Mouse (Mus musculus) CH12.LX (cell line): ENCODE data around the gene Map3k11. TPM values are rescaled to one million over a fixed set of nuclear protein-coding genes. Genes with fewer than 3 reads are reported as not detected.

Experiments used
- DNase-seq: peaks from one replicate; pipeline ENCODE4 v3.0.0-alpha.2; 2013; ENCODE audit errors: extremely low read depth
- H3K27ac ChIP-seq: 2 replicates; pipeline ENCODE4 v1.5.1; 2012; ENCODE audit warnings: low read depth, mild to moderate bottlenecking, control low read depth, moderate library complexity; ENCODE audit not compliant: insufficient read depth
- H3K27me3 ChIP-seq: replicated peaks from 2 replicates; pipeline ENCODE3; 2012; ENCODE audit warnings: inconsistent platforms
- H3K36me3 ChIP-seq, 2 experiments: replicated peaks in 1 of 2; 2 replicates each; pipeline versions ENCODE3 to v1.6.1; 2012; ENCODE audit warnings: inconsistent platforms in 1 of 2, low read length in 1 of 2, mild to moderate bottlenecking in 1 of 2, mixed read lengths in 1 of 2, moderate library complexity in 1 of 2; ENCODE audit not compliant: control insufficient read depth in 1 of 2, insufficient read depth in 1 of 2
- H3K4me1 ChIP-seq, 2 experiments: 2 replicates each; pipeline ENCODE4 v1.6.1; 2012; ENCODE audit warnings: inconsistent platforms in 1 of 2, moderate library complexity in 1 of 2; ENCODE audit not compliant: insufficient read depth in 2 of 2, control insufficient read depth in 1 of 2
- H3K4me2 ChIP-seq: 2 replicates; pipeline ENCODE4 v1.6.1; 2012; ENCODE audit warnings: low read depth, mild to moderate bottlenecking, control low read depth; ENCODE audit not compliant: poor library complexity, insufficient read depth, severe bottlenecking
- H3K4me3 ChIP-seq, 3 experiments: fragments of 150-350 bp in 1 of 3; sonication (generic) in 1 of 3; replicated peaks in 1 of 3; 2 replicates each; pipeline versions ENCODE3 to v1.5.1; 2011 to 2012; ENCODE audit warnings: low read depth in 2 of 3, low read length in 2 of 3, mild to moderate bottlenecking in 2 of 3, moderate library complexity in 2 of 3, control low read depth in 1 of 3, improper control_type of control experiment in 1 of 3, inconsistent platforms in 1 of 3, mixed read lengths in 1 of 3; ENCODE audit not compliant: poor library complexity in 1 of 3
- H3K79me2 ChIP-seq: replicated peaks from 2 replicates; pipeline ENCODE4 v1.6.1; 2012; ENCODE audit warnings: mild to moderate bottlenecking, moderate library complexity; ENCODE audit not compliant: control insufficient read depth, poor library complexity, insufficient read depth, severe bottlenecking; ENCODE audit errors: extremely low read depth
- H3K9ac ChIP-seq: 2 replicates; pipeline ENCODE4 v1.6.1; 2012; ENCODE audit warnings: low read depth, mild to moderate bottlenecking, control low read depth, moderate library complexity; ENCODE audit not compliant: insufficient read depth
- H3K9me3 ChIP-seq: replicated peaks from 2 replicates; pipeline ENCODE3; 2012; ENCODE audit warnings: low read length, inconsistent platforms, mixed read lengths
- BHLHE40 ChIP-seq: IDR thresholded peaks from 2 replicates; pipeline ENCODE4 v1.6.1; 2011; ENCODE audit warnings: mild to moderate bottlenecking, low read depth, low read length, improper control_type of control experiment
- CHD2 ChIP-seq: IDR thresholded peaks from 2 replicates; pipeline ENCODE4 v1.6.1; 2011; ENCODE audit warnings: low read length, improper control_type of control experiment
- E2F4 ChIP-seq: IDR thresholded peaks from 2 replicates; pipeline ENCODE4 v1.6.1; 2011; ENCODE audit warnings: low read depth, low read length, improper control_type of control experiment; ENCODE audit not compliant: insufficient replicate concordance
- ELF1 ChIP-seq: IDR thresholded peaks from 2 replicates; pipeline ENCODE4 v1.6.1; 2014; ENCODE audit warnings: low read depth, mild to moderate bottlenecking, inconsistent platforms, low read length, improper control_type of control experiment
- ETS1 ChIP-seq: conservative IDR thresholded peaks from 2 replicates; pipeline ENCODE4 v1.6.1; 2012; ENCODE audit warnings: low read depth, mild to moderate bottlenecking, inconsistent platforms, low read length, improper control_type of control experiment, moderate library complexity
- MEF2A ChIP-seq: IDR thresholded peaks from 2 replicates; pipeline ENCODE4 v1.6.1; 2014; ENCODE audit warnings: low read depth, mild to moderate bottlenecking, inconsistent platforms, low read length, improper control_type of control experiment, borderline replicate concordance
- MXI1 ChIP-seq: IDR thresholded peaks from 2 replicates; pipeline ENCODE4 v1.6.1; 2011; ENCODE audit warnings: mild to moderate bottlenecking, low read depth, low read length, improper control_type of control experiment
- NELFE ChIP-seq: IDR thresholded peaks from 2 replicates; pipeline ENCODE4 v1.6.1; 2011; ENCODE audit warnings: low read depth, low read length, improper control_type of control experiment
- NRF1 ChIP-seq: IDR thresholded peaks from 2 replicates; pipeline ENCODE4 v1.6.1; 2014; ENCODE audit warnings: low read depth, mild to moderate bottlenecking, inconsistent platforms, low read length, improper control_type of control experiment, moderate library complexity
- POLR2AphosphoS2 ChIP-seq: IDR thresholded peaks from 2 replicates; pipeline ENCODE4 v1.6.1; 2011; ENCODE audit warnings: low read depth, low read length, improper control_type of control experiment
- RAD21 ChIP-seq: IDR thresholded peaks from 2 replicates; pipeline ENCODE4 v1.6.1; 2011; ENCODE audit warnings: low read depth, mild to moderate bottlenecking, low read length, improper control_type of control experiment, moderate library complexity
- SMC3 ChIP-seq: IDR thresholded peaks from 2 replicates; pipeline ENCODE4 v1.6.1; 2011; ENCODE audit warnings: low read depth, low read length, improper control_type of control experiment
- TCF12 ChIP-seq: IDR thresholded peaks from 2 replicates; pipeline ENCODE4 v1.6.1; 2014; ENCODE audit warnings: low read depth, mild to moderate bottlenecking, inconsistent platforms, low read length, improper control_type of control experiment
- USF2 ChIP-seq: conservative IDR thresholded peaks from 2 replicates; pipeline ENCODE4 v1.6.1; 2011; ENCODE audit warnings: low read depth, low read length, improper control_type of control experiment
- ZC3H11A ChIP-seq: IDR thresholded peaks from 2 replicates; pipeline ENCODE4 v1.6.1; 2012; ENCODE audit warnings: low read depth, mild to moderate bottlenecking, inconsistent platforms, low read length, improper control_type of control experiment
- ZNF384 ChIP-seq: IDR thresholded peaks from 2 replicates; pipeline ENCODE4 v1.6.1; 2012; ENCODE audit warnings: low read depth, low read length, improper control_type of control experiment, inconsistent platforms
- dilution Hi-C: fragments of 300-500 bp; cut with MboI; formaldehyde crosslinking; loops from 2 replicates; pipeline ENCODE4 v1.14.3; 2020; ENCODE audit warnings: low sequenced_read_pairs; ENCODE audit not compliant: extremely low pct_unique_long_range_greater_than_20kb, extremely low pct_ligation_motif_present
- in situ Hi-C: fragments of 300-500 bp; cut with MboI; formaldehyde crosslinking; loops from 3 replicates; pipeline ENCODE4 v1.14.3; 2019; ENCODE audit warnings: low sequenced_read_pairs, low pct_ligation_motif_present, low pct_unique_long_range_greater_than_20kb, mixed read lengths
- polyA plus RNA-seq: library from polyadenylated mRNA; unstranded; fragments of >175 nt; gene quantifications from 2 replicates; pipeline ENCODE4 v1.2.1, GENCODE M21; 2012; ENCODE audit warnings: low read depth; ENCODE audit not compliant: insufficient read length
- total RNA-seq, 2 experiments: library from RNA; depleted of rRNA; stranded (reverse); fragments of 300-350 nt in 1 of 2; fragments of >200 nt in 1 of 2; gene quantifications; 2 replicates each; pipeline ENCODE4 v1.2.3; 2012 to 2014

Map3k11 gene
- total and polyA plus RNA-seq, 3 experiments = 6.0 to 16.0 (median 13.5) TPM

DNA sequence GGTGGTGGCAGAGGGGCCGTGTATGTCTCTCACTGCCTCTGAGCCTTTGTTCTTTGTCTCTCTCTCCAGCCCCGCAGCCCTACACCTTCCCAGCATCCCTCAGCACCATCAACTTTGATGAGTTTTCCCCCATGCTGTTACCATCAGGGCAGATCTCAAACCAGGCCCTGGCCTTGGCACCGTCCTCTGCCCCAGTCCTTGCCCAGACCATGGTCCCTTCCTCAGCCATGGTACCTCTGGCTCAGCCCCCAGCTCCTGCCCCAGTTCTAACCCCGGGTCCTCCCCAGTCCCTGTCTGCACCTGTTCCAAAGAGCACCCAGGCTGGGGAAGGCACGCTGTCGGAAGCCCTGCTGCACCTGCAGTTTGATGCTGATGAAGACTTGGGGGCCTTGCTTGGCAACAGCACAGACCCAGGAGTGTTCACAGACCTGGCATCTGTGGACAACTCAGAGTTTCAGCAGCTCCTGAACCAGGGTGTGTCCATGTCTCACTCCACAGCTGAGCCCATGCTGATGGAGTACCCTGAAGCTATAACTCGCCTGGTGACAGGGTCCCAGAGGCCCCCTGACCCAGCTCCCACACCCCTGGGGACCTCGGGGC lies 41.7 kb upstream of the Map3k11 start:
- dilution Hi-C loops = no loop called here
- H3K9me3 ChIP-seq = no peaks in the 10 kb centered on the region
- TF ChIP-seq SMC3 (no peak), NELFE (no peak), ELF1 (no peak), E2F4 (no peak)

DNA sequence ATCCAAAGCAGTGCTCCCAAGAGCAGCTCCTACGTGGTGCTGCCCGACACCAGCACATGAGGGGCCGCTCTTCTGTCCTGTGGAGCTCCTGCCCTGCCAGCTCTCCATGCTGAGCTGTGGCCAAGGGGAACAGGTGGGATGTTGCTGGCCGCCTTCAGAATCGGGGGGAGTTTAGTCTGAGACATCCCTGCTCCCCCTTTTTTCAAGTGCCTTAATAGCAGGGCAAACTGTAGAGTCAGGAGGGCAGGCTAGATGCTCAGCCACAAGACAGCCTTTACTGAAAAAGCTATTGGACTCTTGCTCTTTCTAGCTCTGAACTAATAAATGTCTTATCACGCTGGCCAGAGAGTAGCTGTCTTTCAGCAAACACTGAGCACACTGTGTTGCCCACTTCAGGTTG lies 40.8 kb upstream of the Map3k11 start:
- dilution Hi-C loops = no loop called here
- in situ Hi-C loops = no loop called here
- no peak for DNase-seq
- TF ChIP-seq POLR2AphosphoS2 (no peak), ZC3H11A (no peak), NRF1 (no peak), ETS1 (no peak), MXI1 (no peak), MEF2A (no peak), TCF12 (no peak), NELFE (no peak), ZNF384 (no peak), RAD21 (no peak), USF2 (no peak), CHD2 (no peak), BHLHE40 (no peak), SMC3 (no peak)
- Histone ChIP-seq H3K9ac (0 out of 2 replicates have a peak overlapping the region, but pooled peaks have one; percentile 47), H3K4me2 (no peak overlapping the region), H3K79me2 (no peaks in the 10 kb centered on the region), H3K9me3 (no peaks in the 10 kb centered on the region), H3K27ac (peak overlapping the region; percentile 76; the same call in 1 of the 2 replicates), H3K27me3 (no peaks in the 10 kb centered on the region), H3K36me3 (peaks cover 67 to 84% of the 10 kb centered on the region in 2 experiments), H3K4me1 (peaks cover 9 to 23% of the 10 kb centered on the region in 2 experiments), H3K4me3 (no peak overlapping the region)

More for the DNA sequence above, 41.7 kb upstream of the Map3k11 start:
- Histone ChIP-seq H3K4me2 (no peak overlapping the region), H3K27ac (no peak overlapping the region), H3K79me2 (no peaks in the 10 kb centered on the region), H3K4me3 (no peak overlapping the region), H3K36me3 (peaks cover 70 to 84% of the 10 kb centered on the region in 2 experiments), H3K27me3 (no peaks in the 10 kb centered on the region), H3K4me1 (peaks cover 9 to 23% of the 10 kb centered on the region in 2 experiments), H3K9ac (no peak overlapping the region)
- in situ Hi-C loops = no loop called here
- no peak for DNase-seq
